Mouse (Mus musculus) CH12.LX (cell line): ENCODE measurements around the gene Rasgrf2. TPM values are rescaled to one million over a fixed set of nuclear protein-coding genes. Genes with fewer than 3 reads are reported as not detected.

Source experiments
- DNase-seq: peaks from one replicate; pipeline ENCODE4 v3.0.0-alpha.2; 2013; ENCODE audit errors: extremely low read depth
- H3K27ac ChIP-seq: 2 replicates; pipeline ENCODE4 v1.5.1; 2012; ENCODE audit warnings: low read depth, mild to moderate bottlenecking, control low read depth, moderate library complexity; ENCODE audit not compliant: insufficient read depth
- H3K27me3 ChIP-seq: replicated peaks from 2 replicates; pipeline ENCODE3; 2012; ENCODE audit warnings: inconsistent platforms
- H3K36me3 ChIP-seq, 2 experiments: replicated peaks in 1 of 2; 2 replicates each; pipeline versions ENCODE3 to v1.6.1; 2012; ENCODE audit warnings: inconsistent platforms in 1 of 2, low read length in 1 of 2, mild to moderate bottlenecking in 1 of 2, mixed read lengths in 1 of 2, moderate library complexity in 1 of 2; ENCODE audit not compliant: control insufficient read depth in 1 of 2, insufficient read depth in 1 of 2
- H3K4me1 ChIP-seq, 2 experiments: 2 replicates each; pipeline ENCODE4 v1.6.1; 2012; ENCODE audit warnings: inconsistent platforms in 1 of 2, moderate library complexity in 1 of 2; ENCODE audit not compliant: insufficient read depth in 2 of 2, control insufficient read depth in 1 of 2
- H3K4me2 ChIP-seq: 2 replicates; pipeline ENCODE4 v1.6.1; 2012; ENCODE audit warnings: low read depth, mild to moderate bottlenecking, control low read depth; ENCODE audit not compliant: poor library complexity, insufficient read depth, severe bottlenecking
- H3K4me3 ChIP-seq, 3 experiments: fragments of 150-350 bp in 1 of 3; sonication (generic) in 1 of 3; replicated peaks in 1 of 3; 2 replicates each; pipeline versions ENCODE3 to v1.5.1; 2011 to 2012; ENCODE audit warnings: low read depth in 2 of 3, low read length in 2 of 3, mild to moderate bottlenecking in 2 of 3, moderate library complexity in 2 of 3, control low read depth in 1 of 3, improper control_type of control experiment in 1 of 3, inconsistent platforms in 1 of 3, mixed read lengths in 1 of 3; ENCODE audit not compliant: poor library complexity in 1 of 3
- H3K79me2 ChIP-seq: replicated peaks from 2 replicates; pipeline ENCODE4 v1.6.1; 2012; ENCODE audit warnings: mild to moderate bottlenecking, moderate library complexity; ENCODE audit not compliant: control insufficient read depth, poor library complexity, insufficient read depth, severe bottlenecking; ENCODE audit errors: extremely low read depth
- H3K9ac ChIP-seq: 2 replicates; pipeline ENCODE4 v1.6.1; 2012; ENCODE audit warnings: low read depth, mild to moderate bottlenecking, control low read depth, moderate library complexity; ENCODE audit not compliant: insufficient read depth
- H3K9me3 ChIP-seq: replicated peaks from 2 replicates; pipeline ENCODE3; 2012; ENCODE audit warnings: low read length, inconsistent platforms, mixed read lengths
- CHD1 ChIP-seq: IDR thresholded peaks from 2 replicates; pipeline ENCODE4 v1.6.1; 2012; ENCODE audit warnings: low read depth, low read length, improper control_type of control experiment, inconsistent platforms
- E2F4 ChIP-seq: IDR thresholded peaks from 2 replicates; pipeline ENCODE4 v1.6.1; 2011; ENCODE audit warnings: low read depth, low read length, improper control_type of control experiment; ENCODE audit not compliant: insufficient replicate concordance
- ETS1 ChIP-seq: conservative IDR thresholded peaks from 2 replicates; pipeline ENCODE4 v1.6.1; 2012; ENCODE audit warnings: low read depth, mild to moderate bottlenecking, inconsistent platforms, low read length, improper control_type of control experiment, moderate library complexity
- GABPA ChIP-seq: IDR thresholded peaks from 2 replicates; pipeline ENCODE4 v1.6.1; 2012; ENCODE audit warnings: low read depth, low read length, improper control_type of control experiment, inconsistent platforms; ENCODE audit not compliant: insufficient replicate concordance
- JUND ChIP-seq: conservative IDR thresholded peaks from 2 replicates; pipeline ENCODE4 v1.6.1; 2011; ENCODE audit warnings: low read depth, low read length, improper control_type of control experiment
- KAT2A ChIP-seq: IDR thresholded peaks from 2 replicates; pipeline ENCODE4 v1.6.1; 2012; ENCODE audit warnings: low read length, improper control_type of control experiment, inconsistent platforms; ENCODE audit not compliant: insufficient replicate concordance
- MAX ChIP-seq: IDR thresholded peaks from 2 replicates; pipeline ENCODE4 v1.6.1; 2011; ENCODE audit warnings: low read length, improper control_type of control experiment
- NELFE ChIP-seq: IDR thresholded peaks from 2 replicates; pipeline ENCODE4 v1.6.1; 2011; ENCODE audit warnings: low read depth, low read length, improper control_type of control experiment
- NRF1 ChIP-seq: IDR thresholded peaks from 2 replicates; pipeline ENCODE4 v1.6.1; 2014; ENCODE audit warnings: low read depth, mild to moderate bottlenecking, inconsistent platforms, low read length, improper control_type of control experiment, moderate library complexity
- RAD21 ChIP-seq: IDR thresholded peaks from 2 replicates; pipeline ENCODE4 v1.6.1; 2011; ENCODE audit warnings: low read depth, mild to moderate bottlenecking, low read length, improper control_type of control experiment, moderate library complexity
- TBP ChIP-seq: conservative IDR thresholded peaks from 2 replicates; pipeline ENCODE4 v1.6.1; 2011; ENCODE audit warnings: low read depth, low read length, improper control_type of control experiment
- UBTF ChIP-seq: IDR thresholded peaks from 2 replicates; pipeline ENCODE4 v1.6.1; 2012; ENCODE audit warnings: low read depth, mild to moderate bottlenecking, inconsistent platforms, low read length, improper control_type of control experiment, moderate library complexity
- ZMIZ1 ChIP-seq: IDR thresholded peaks from 2 replicates; pipeline ENCODE4 v1.6.1; 2012; ENCODE audit warnings: low read depth, mild to moderate bottlenecking, inconsistent platforms, low read length, improper control_type of control experiment
- dilution Hi-C: fragments of 300-500 bp; cut with MboI; formaldehyde crosslinking; loops from 2 replicates; pipeline ENCODE4 v1.14.3; 2020; ENCODE audit warnings: low sequenced_read_pairs; ENCODE audit not compliant: extremely low pct_unique_long_range_greater_than_20kb, extremely low pct_ligation_motif_present
- in situ Hi-C: fragments of 300-500 bp; cut with MboI; formaldehyde crosslinking; loops from 3 replicates; pipeline ENCODE4 v1.14.3; 2019; ENCODE audit warnings: low sequenced_read_pairs, low pct_ligation_motif_present, low pct_unique_long_range_greater_than_20kb, mixed read lengths
- polyA plus RNA-seq: library from polyadenylated mRNA; unstranded; fragments of >175 nt; gene quantifications from 2 replicates; pipeline ENCODE4 v1.2.1, GENCODE M21; 2012; ENCODE audit warnings: low read depth; ENCODE audit not compliant: insufficient read length
- total RNA-seq, 2 experiments: library from RNA; depleted of rRNA; stranded (reverse); fragments of 300-350 nt in 1 of 2; fragments of >200 nt in 1 of 2; gene quantifications; 2 replicates each; pipeline ENCODE4 v1.2.3; 2012 to 2014

The Rasgrf2 gene
- total and polyA plus RNA-seq, 3 experiments, result 2.6 to 5.0 (median 4.7) TPM

GRCm38 (mm10) chr13:91890031-91890619 is 241.3 kb downstream of the Rasgrf2 start:
- H3K79me2 ChIP-seq, result no peaks in the 10 kb centered on the region
- H3K36me3 ChIP-seq, result peaks cover 6 to 41% of the 10 kb centered on the region in 2 experiments
- in situ Hi-C loops, result no loop called here
- no peak overlapping the region for H3K4me2 ChIP-seq
- dilution Hi-C loops, result no loop called here
- H3K4me1 ChIP-seq, result no peaks in the 10 kb centered on the region
- no peak overlapping the region for H3K9ac ChIP-seq
- H3K4me3 ChIP-seq, result no peak overlapping the region
- no peak overlapping the region for H3K27ac ChIP-seq
- H3K9me3 ChIP-seq, result no peaks in the 10 kb centered on the region
- H3K27me3 ChIP-seq, result no peaks in the 10 kb centered on the region
- no peak for DNase-seq
- TF ChIP-seq TBP (no peak), RAD21 (no peak), GABPA (no peak), ZMIZ1 (no peak), UBTF (no peak), NELFE (no peak), MAX (no peak), E2F4 (no peak), NRF1 (no peak)
- TF ChIP-seq, all 38 proteins: peak for 0

DNA sequence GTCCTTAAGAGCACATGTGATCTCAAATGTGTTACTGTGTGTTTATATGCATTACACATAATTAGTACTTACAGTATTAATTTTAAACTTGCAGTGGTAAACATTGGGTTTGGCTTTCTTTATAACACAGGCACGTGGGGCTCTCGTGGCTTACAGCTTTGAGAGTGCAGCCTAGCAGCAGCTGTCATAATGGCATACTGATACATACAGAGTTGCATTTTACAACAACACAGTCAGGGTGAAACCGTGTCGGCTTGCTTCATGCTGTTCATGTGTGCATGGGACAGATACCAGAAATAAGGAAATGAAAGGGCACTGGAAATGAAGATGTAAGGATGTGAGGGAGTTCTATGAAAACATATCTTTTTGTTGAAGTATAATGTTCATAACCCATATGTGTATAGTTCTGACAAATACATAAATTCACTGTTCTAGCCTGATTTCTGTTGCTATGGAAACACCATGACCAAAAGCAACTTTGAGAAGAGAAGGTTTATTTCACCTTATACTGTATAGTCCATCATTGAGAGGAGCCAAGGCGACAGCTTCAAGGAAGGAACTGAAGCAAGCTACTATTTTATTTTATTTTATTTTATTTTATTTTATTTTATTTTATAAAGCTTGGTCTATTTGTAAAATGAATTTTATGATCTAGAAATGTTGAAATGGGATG is 246.6 kb downstream of the Rasgrf2 start:
- dilution Hi-C loops, result no loop called here
- no peaks in the 10 kb centered on the region for H3K27me3 ChIP-seq
- no peak for DNase-seq
- no peaks in the 10 kb centered on the region for H3K4me1 ChIP-seq
- in situ Hi-C loops, result no loop called here
- H3K9ac ChIP-seq, result no peak overlapping the region
- H3K4me2 ChIP-seq, result no peak overlapping the region
- peaks cover 2 to 27% of the 10 kb centered on the region in 2 experiments for H3K36me3 ChIP-seq
- no peaks in the 10 kb centered on the region for H3K79me2 ChIP-seq
- TF ChIP-seq ETS1 (no peak), KAT2A (no peak), NRF1 (no peak), JUND (no peak), CHD1 (no peak)
- H3K9me3 ChIP-seq, result no peaks in the 10 kb centered on the region
- no peak overlapping the region for H3K27ac ChIP-seq
- no peak overlapping the region for H3K4me3 ChIP-seq
